Mouse (Mus musculus): ENCODE measurements around the gene Tmem178b.

DNA sequence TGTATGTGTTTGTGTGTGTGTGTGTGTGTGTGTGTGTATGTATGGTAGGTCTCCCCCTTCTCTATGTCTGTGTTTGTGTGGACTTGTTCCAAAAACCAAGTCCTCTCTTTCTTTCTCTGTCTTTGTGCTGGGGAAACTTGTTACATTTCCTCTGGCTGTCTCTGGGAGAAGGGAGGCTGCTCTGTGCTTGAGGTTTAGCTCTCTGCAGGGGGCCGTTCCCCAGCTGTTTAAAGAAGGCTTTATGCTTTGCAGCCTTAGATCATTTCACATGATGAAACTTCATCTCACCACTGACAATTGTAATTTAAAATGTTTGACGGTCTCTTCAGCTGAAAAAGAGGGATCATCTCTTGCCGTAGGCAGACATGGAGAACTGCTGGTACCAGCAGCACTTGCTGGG is 243.2 kb downstream of the Tmem178b start:
- no peak for TF ChIP-seq POLR2A (IDR thresholded peaks at IDR 0.05; ENCODE audit: low read depth, low read length)
- no peak for TF ChIP-seq CTCF (IDR thresholded peaks at IDR 0.05; ENCODE audit: extremely low read depth, insufficient read depth, insufficient read length, insufficient replicate concordance)
